In the genomic region with DNA sequence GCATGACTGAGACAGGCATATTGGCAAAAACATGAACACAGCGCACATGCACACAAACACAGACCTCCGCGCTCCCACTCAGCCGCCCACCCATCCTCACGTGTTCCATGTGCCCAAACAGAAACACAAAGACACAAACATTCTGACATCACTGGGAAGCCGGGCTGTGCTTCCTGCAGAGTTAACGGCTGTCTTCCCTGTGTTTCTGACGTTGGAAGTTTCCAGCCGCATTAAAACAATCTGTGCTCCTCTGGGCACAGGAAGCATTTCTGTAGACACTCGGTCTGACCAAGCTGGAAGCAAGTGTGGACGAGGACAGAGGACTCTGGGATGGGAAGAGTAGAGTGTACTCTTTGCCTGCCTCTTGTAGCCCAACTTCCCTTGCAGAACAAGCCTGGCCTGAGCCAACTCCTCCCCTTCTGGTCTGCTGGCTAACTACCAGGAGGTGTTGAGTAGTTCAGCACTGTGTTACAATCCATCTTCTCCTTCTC, we compare ENCODE assay signal across 11 mouse cellular contexts.
A peak's percentile ranks its signal among the peaks of the same experiment; 100 is the strongest.
DNase-seq lines count a peak whose midpoint lies in the region.
"Had no signal": no experiment of that assay in that cellular context is flagged by ENCODE, and none has a peak within 500 bp of the region (broad histone marks: within the 10 kb centered on the region; RNA-seq: fewer than 3 reads in every experiment).

No protein-coding gene starts in this region.

- H3K27me3 ChIP-seq in heart, embryonic 10.5 days (ENCODE audit: insufficient read depth, poor library complexity, severe bottlenecking): peaks cover 13% of the 10 kb centered on the region; the same call in 1 of the 2 replicates

- intact Hi-C loops in heart, postnatal 10 days (cut with DNase I): loop anchor here (2.0 kb wide), 1 partner anchor 20 kb away; no protein-coding TSS in a partner anchor

- 0 out of 2 replicates have a peak, but pooled peaks cover 4% of the 10 kb centered on the region for H3K4me1 ChIP-seq in heart, embryonic 10.5 days

- H3K9me3 ChIP-seq in heart, embryonic 10.5 days: no peaks in the 10 kb centered on the region

- WGBS in heart, embryonic 10.5 days: 68% methylated on average over 11 of the region's 11 CpGs

- no peaks in the 10 kb centered on the region for H3K36me3 ChIP-seq in heart, embryonic 10.5 days

- DNase-seq in heart, postnatal 10 days: peak; percentile 8 to 28
- DNase-seq in heart, embryonic 10.5 days (ENCODE audit: low spot score): no peak
- peak; percentile 74 for DNase-seq in cerebellum, postnatal 10 days
- DNase-seq in layer of hippocampus, adult 9-10 months (ENCODE audit: low spot score): peak; percentile 64
- peak; percentile 42 for DNase-seq in right cerebral cortex, postnatal 25 days
- DNase-seq in spleen, postnatal 14 days (ENCODE audit: low spot score in 2 of 2): no peak
- DNase-seq in urinary bladder, adult 2 months (ENCODE audit: low spot score): no peak
- DNase-seq in natural killer cell, adult 2 months (ENCODE audit: low spot score in 2 of 2): no peak
- DNase-seq: adrenal gland, adult 2 months; spleen, adult 18-20 months had no signal

- no peak overlapping the region for H3K4me3 ChIP-seq in heart, embryonic 10.5 days
- H3K4me3 ChIP-seq: erythroblast, embryonic 14.5 days had no signal

- H3K27ac ChIP-seq in heart, embryonic 10.5 days: no peak overlapping the region

Comparison
In these comparisons a context has a peak if more than half of its experiments do, and no peak if none do; other contexts are left out.
1. DNase-seq: peak in heart, postnatal 10 days (2 of 2), cerebellum, postnatal 10 days (2 of 2), layer of hippocampus, adult 9-10 months (single experiment) and right cerebral cortex, postnatal 25 days (single experiment); none in heart, embryonic 10.5 days (single experiment), spleen, postnatal 14 days (0 of 2), urinary bladder, adult 2 months (single experiment) and natural killer cell, adult 2 months (0 of 2).